Mouse (Mus musculus) liver, embryonic 13.5 days (tissue): ENCODE data around the gene Tbc1d14. TPM values are rescaled to one million over a fixed set of nuclear protein-coding genes. Genes with fewer than 3 reads are reported as not detected.

ENCODE experiments used
- ATAC-seq: fragments of 200-750 bp; cut with Nextera tagmentation; 2 replicates; pipeline ENCODE4 v1.8.0; 2017; ENCODE audit warnings: low read depth, mild to moderate bottlenecking, moderate number of reproducible peaks, moderate library complexity
- DNase-seq: peaks from one replicate; pipeline ENCODE4 v3.0.0; 2022
- H3K27ac ChIP-seq: fragments of 300-500 bp; sonication (generic); 2 replicates; pipeline ENCODE4 v1.5.1; 2015; ENCODE audit warnings: moderate library complexity, mild to moderate bottlenecking, inconsistent platforms
- H3K27me3 ChIP-seq: fragments of 300-500 bp; sonication (generic); 2 replicates; pipeline ENCODE4 v1.6.1; 2015; ENCODE audit warnings: mild to moderate bottlenecking, inconsistent platforms
- H3K36me3 ChIP-seq: fragments of 300-500 bp; sonication (generic); 2 replicates; pipeline ENCODE4 v1.6.1; 2015; ENCODE audit warnings: mild to moderate bottlenecking, inconsistent platforms
- H3K4me1 ChIP-seq: fragments of 300-500 bp; sonication (generic); replicated peaks from 2 replicates; pipeline ENCODE4 v1.6.1; 2015; ENCODE audit warnings: inconsistent platforms
- H3K4me2 ChIP-seq: fragments of 300-500 bp; sonication (generic); 2 replicates; pipeline ENCODE4 v1.6.1; 2015; ENCODE audit warnings: inconsistent platforms, mild to moderate bottlenecking, moderate library complexity
- H3K4me3 ChIP-seq: fragments of 300-500 bp; sonication (generic); replicated peaks from 2 replicates; pipeline ENCODE4 v1.5.1; 2015; ENCODE audit warnings: mild to moderate bottlenecking, inconsistent platforms
- H3K9ac ChIP-seq: fragments of 300-500 bp; sonication (generic); 2 replicates; pipeline ENCODE4 v1.6.1; 2015; ENCODE audit warnings: mild to moderate bottlenecking, inconsistent platforms
- H3K9me3 ChIP-seq: fragments of 300-500 bp; sonication (generic); replicated peaks from 2 replicates; pipeline ENCODE4 v1.6.1; 2016; ENCODE audit warnings: inconsistent platforms
- WGBS: fragments of 180-500 bp; shearing (Covaris S2); methylation state at CpG from one replicate; pipeline ENCODE4 v1.1.7; 2015; ENCODE audit not compliant: insufficient replicate concordance; 5-methylcytosine and 5-hydroxymethylcytosine counted together
- polyA plus RNA-seq: library from polyadenylated mRNA; unstranded; fragments of >200 nt; fragmentation: Nextera tagmentation; extraction: Ambion mirVana; gene quantifications from 2 replicates; pipeline ENCODE4 v1.2.1, GENCODE M21; 2015

Gene Tbc1d14
- 9.4 and 10.9 TPM in 2 replicates for polyA plus RNA-seq

DNA sequence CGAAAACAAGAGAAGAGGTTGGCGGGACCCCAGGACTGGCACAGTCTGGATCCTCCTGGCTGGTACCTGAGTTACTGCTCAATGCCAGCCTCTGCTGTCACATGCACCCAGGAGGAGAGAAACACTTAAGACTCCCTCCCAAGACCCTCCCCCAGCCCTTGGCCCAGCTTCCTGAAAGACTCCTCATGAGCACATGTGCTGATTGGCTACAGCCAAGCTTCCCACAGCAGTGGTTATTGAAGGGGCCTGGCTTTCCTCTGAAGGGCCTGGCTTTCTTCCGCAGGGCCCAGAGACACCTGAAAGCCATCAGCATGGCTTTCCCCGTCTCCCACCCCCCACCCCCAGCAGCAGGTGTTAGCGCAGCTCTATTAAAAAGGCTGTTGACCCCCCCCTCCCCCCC, at the start of gene Tbc1d14:
Gene Tbc1d14, minus strand, starts transcription at position 101 of the 400 bp plus-strand sequence.
- Histone ChIP-seq H3K36me3 (no peaks in the 10 kb centered on the region), H3K27ac (no peak within 1 kb of the TSS), H3K9ac (no peak within 1 kb of the TSS), H3K4me3 (no peak within 1 kb of the TSS), H3K9me3 (no peaks in the 10 kb centered on the region), H3K4me2 (no peak within 1 kb of the TSS), H3K4me1 (peaks cover 17% of the 10 kb centered on the region), H3K27me3 (no peaks in the 10 kb centered on the region; the same call in 1 of the 2 replicates)
- DNase-seq (no peak), ATAC-seq (no peak)
- WGBS: 68% methylated on average over 5 of the region's 5 CpGs

DNA sequence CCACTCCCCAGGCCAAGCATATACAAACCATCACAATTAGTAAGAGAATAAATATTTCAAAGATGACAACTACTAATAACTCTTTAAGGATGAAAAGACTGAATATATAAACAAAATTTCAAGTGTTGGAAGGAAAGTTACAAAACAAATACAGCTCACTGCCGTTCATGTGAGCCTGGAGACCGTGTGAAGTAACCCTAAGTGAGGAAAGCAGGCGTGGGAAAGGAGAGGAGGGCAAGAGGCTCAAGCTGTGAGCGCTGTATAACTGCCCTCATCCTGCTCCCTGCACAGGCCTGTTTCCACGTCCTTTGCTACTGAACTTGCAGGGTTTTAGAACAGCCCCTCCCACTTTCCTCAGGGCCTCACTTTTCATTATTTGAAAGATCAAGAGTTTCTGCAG, 32.5 kb upstream of the Tbc1d14 start:
- H3K27me3 ChIP-seq: no peaks in the 10 kb centered on the region
- no peak overlapping the region for H3K9ac ChIP-seq
- H3K36me3 ChIP-seq: peaks cover 46% of the 10 kb centered on the region
- peak overlapping the region; percentile 25 for H3K27ac ChIP-seq
- ATAC-seq (no peak), DNase-seq (no peak)
- H3K4me1 ChIP-seq: peaks cover 54% of the 10 kb centered on the region
- no peak overlapping the region for H3K4me3 ChIP-seq
- 81% methylated on average over 5 of the region's 5 CpGs for WGBS
- H3K4me2 ChIP-seq: no peak overlapping the region
- H3K9me3 ChIP-seq: no peaks in the 10 kb centered on the region

DNA sequence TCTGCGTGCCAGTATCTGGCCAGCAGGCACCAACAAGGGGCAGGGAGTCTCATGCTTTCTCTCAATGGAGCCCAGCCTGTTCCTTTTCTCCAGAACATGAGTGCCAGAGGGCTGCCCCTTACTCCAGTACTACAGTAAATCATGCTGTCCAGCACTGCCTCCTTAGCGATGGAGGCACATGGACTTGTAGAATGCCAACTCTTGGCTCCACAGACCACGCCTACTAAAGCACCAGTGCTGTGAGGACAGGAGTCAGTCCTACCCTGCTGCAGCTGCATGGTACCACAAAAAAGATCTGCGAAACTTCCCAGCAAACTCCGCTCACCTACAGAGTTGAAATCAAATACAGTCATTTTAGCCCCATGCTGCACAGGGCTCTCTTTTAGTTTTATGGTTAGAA, 30.6 kb upstream of the Tbc1d14 start:
- no peaks in the 10 kb centered on the region for H3K27me3 ChIP-seq
- H3K4me1 ChIP-seq: peaks cover 73% of the 10 kb centered on the region
- H3K27ac ChIP-seq: peak overlapping the region; percentile 97
- no peak overlapping the region for H3K4me3 ChIP-seq
- H3K9ac ChIP-seq: 0 out of 2 replicates have a peak overlapping the region, but pooled peaks have one; percentile 22
- peaks cover 41% of the 10 kb centered on the region for H3K36me3 ChIP-seq
- no peak overlapping the region for H3K4me2 ChIP-seq
- 77% methylated on average over 5 of the region's 5 CpGs for WGBS
- H3K9me3 ChIP-seq: no peaks in the 10 kb centered on the region
- ATAC-seq (no peak), DNase-seq (no peak)

GRCm38 (mm10) chr5:36621058-36621449, 28.0 kb upstream of the Tbc1d14 start:
- Histone ChIP-seq H3K4me2 (peak overlapping the region; percentile 66), H3K27me3 (no peaks in the 10 kb centered on the region), H3K9ac (peak overlapping the region; percentile 69), H3K36me3 (peaks cover 43% of the 10 kb centered on the region), H3K4me1 (peaks cover 79% of the 10 kb centered on the region), H3K4me3 (peak overlapping the region; percentile 42), H3K27ac (peak overlapping the region; percentile 97), H3K9me3 (no peaks in the 10 kb centered on the region)
- peak; percentile 67 for ATAC-seq
- WGBS: 30% methylated on average over 5 of the region's 5 CpGs
- peak; percentile 42 for DNase-seq

DNA sequence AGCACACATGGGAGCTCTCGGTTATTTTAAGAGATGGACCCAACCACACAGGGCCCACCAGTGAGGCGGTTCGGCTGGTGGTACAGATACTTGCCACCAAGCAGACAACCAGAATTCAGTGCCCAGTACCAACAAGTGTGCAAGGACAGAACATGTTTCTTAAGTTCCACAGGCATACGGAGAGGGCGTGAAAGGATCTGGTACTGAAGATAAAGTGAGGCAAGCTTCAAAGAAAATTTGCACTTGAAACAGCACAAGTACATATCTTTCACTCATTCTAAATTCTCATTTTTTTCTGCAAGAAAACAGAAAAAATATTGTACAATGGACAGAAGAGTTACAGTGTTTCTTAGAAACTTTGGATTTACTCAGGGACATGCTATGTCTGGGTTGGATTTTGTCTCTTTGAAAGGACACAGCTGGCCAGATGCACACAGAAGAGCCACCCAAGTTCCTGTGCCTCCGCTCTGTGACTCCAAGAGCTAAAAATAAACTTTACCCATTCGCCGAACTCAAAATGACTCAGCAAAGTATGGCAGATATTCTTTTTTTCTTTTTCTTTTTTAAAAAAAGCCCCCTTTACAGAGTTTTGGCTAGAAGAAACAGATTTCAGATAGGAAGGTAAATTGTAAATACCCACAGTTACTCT, 27.5 kb upstream of the Tbc1d14 start:
- Histone ChIP-seq H3K27me3 (no peaks in the 10 kb centered on the region), H3K9me3 (no peaks in the 10 kb centered on the region), H3K9ac (peak overlapping the region; percentile 69), H3K4me2 (peak overlapping the region; percentile 66), H3K4me1 (peaks cover 79% of the 10 kb centered on the region), H3K36me3 (peaks cover 48% of the 10 kb centered on the region), H3K4me3 (peak overlapping the region; percentile 42), H3K27ac (peak overlapping the region; percentile 97)
- ATAC-seq: peak; percentile 89
- 10% methylated on average over 8 of the region's 8 CpGs for WGBS
- peak; percentile 66 for DNase-seq

GRCm38 (mm10) chr5:36618890-36619289, 25.8 kb upstream of the Tbc1d14 start:
- no peak overlapping the region for H3K4me3 ChIP-seq
- no peaks in the 10 kb centered on the region for H3K9me3 ChIP-seq
- DNase-seq (no peak), ATAC-seq (no peak)
- H3K36me3 ChIP-seq: peaks cover 62% of the 10 kb centered on the region
- WGBS: 72% methylated on average over 5 of the region's 5 CpGs
- peaks cover 84% of the 10 kb centered on the region for H3K4me1 ChIP-seq
- peak overlapping the region; percentile 69; the same call in 1 of the 2 replicates for H3K9ac ChIP-seq
- peak overlapping the region; percentile 97 for H3K27ac ChIP-seq
- no peaks in the 10 kb centered on the region for H3K27me3 ChIP-seq
- H3K4me2 ChIP-seq: peak overlapping the region; percentile 66; the same call in 1 of the 2 replicates

DNA sequence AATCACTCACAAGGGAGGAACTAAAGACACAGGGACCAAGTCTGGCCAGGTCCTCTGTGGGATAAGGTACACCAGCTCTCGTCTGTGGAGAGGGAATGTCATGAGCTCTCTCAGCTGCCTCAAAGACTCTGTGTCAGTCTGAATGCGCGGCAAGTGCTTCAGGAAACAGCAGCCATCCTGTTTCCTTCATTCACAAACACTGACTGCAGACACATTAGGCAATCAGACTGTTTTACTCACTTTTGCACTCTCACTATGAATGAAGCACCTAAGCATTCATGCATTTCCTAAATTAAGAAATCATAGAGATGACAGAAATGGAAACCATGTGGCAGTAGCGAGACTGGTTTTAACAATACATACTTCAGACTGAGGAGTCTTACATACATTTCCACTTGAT, 25.3 kb upstream of the Tbc1d14 start:
- no peak for DNase-seq
- 54% methylated on average over 4 of the region's 4 CpGs for WGBS
- H3K9me3 ChIP-seq: no peaks in the 10 kb centered on the region
- no peak overlapping the region for H3K4me3 ChIP-seq
- 0 out of 2 replicates have a peak overlapping the region, but pooled peaks have one; percentile 8 for H3K9ac ChIP-seq
- H3K4me1 ChIP-seq: peaks cover 84% of the 10 kb centered on the region
- peaks cover 63% of the 10 kb centered on the region for H3K36me3 ChIP-seq
- H3K27ac ChIP-seq: peak overlapping the region; percentile 97; the same call in 1 of the 2 replicates
- ATAC-seq: no peak
- H3K4me2 ChIP-seq: no peak overlapping the region
- H3K27me3 ChIP-seq: no peaks in the 10 kb centered on the region

DNA sequence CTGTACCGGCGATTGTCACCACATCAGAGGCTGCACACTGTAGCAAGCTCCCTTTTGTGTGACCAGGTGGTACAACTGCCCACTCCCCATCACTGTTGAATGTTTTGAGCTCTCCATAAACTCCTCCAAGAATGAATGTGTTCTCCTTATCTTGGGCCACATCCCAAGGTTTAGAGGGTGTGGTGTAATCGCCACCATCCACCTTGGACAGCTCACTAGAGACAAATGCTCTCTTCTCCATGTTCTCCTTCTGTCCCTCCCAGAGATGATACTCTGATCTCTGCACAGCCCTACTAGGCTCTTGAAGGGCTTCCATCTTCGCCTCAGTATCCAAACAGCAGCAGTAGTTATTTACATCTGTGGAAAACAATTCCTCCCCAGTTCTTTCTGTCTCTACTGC, 21.0 kb upstream of the Tbc1d14 start:
- H3K4me3 ChIP-seq: no peak overlapping the region
- H3K4me2 ChIP-seq: peak overlapping the region; percentile 44
- peak; percentile 52 for DNase-seq

DNA sequence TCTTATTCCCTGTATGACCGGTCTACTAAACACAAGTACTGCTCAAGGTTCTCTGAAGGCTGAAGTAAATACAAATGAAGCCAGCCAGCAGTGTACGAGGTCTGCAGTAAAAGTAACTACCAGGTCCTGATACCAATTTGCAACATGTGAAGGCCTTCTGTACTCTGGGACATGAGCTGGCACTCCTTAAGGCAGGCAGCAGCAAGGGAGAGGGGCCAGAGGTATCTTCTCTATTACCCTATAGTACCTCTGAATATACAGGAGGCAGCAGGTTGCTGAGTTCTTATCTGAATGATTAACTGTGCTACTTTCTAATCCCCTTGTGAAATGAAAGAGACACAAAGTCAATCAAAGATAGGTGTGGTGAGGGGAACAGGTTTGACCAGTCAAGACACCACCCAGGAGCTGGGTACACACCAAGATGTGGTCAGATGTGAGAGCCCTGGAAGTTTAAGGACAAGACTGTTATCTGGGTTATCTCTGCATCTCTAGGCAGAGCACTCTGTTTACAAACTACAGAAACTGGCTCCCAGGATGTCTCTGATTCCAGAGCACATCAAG, 15.9 kb upstream of the Tbc1d14 start:
- Histone ChIP-seq H3K4me1 (peaks cover 44% of the 10 kb centered on the region), H3K4me2 (no peak overlapping the region), H3K4me3 (no peak overlapping the region), H3K9me3 (no peaks in the 10 kb centered on the region), H3K27ac (no peak overlapping the region), H3K9ac (no peak overlapping the region), H3K27me3 (no peaks in the 10 kb centered on the region), H3K36me3 (peaks cover 94% of the 10 kb centered on the region)
- 87% methylated on average over 2 of the region's 2 CpGs for WGBS
- DNase-seq (no peak), ATAC-seq (no peak)

More for the DNA sequence above, 21.0 kb upstream of the Tbc1d14 start:
- peak overlapping the region; percentile 76 for H3K27ac ChIP-seq
- 69% methylated on average over 4 of the region's 4 CpGs for WGBS
- H3K27me3 ChIP-seq: no peaks in the 10 kb centered on the region
- H3K36me3 ChIP-seq: peaks cover 95% of the 10 kb centered on the region
- ATAC-seq: peak; percentile 94
- peaks cover 81% of the 10 kb centered on the region for H3K4me1 ChIP-seq
- H3K9ac ChIP-seq: peak overlapping the region; percentile 34; the same call in 1 of the 2 replicates
- H3K9me3 ChIP-seq: no peaks in the 10 kb centered on the region

DNA sequence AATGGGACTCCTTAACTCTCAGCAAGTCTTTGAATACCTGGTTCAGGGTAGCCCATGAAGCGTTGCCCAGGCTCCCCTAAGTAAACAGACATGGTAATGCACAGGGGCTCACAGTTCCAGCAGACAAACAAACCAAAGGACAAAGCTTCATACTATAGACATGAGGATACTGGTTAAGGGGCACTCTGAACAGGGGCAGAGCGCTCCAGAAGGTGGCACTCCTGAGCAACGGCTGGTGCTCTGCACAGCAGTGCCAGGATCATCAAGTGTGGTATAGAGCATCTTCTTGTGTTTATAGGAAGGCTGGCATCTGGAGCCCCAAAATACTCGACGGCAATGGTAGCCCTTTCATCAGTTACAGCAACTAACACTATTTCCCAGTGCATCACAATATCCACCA, 10.0 kb upstream of the Tbc1d14 start:
- Histone ChIP-seq H3K4me1 (peaks cover 2% of the 10 kb centered on the region), H3K27ac (no peak overlapping the region), H3K4me2 (no peak overlapping the region), H3K9ac (no peak overlapping the region), H3K4me3 (no peak overlapping the region), H3K27me3 (no peaks in the 10 kb centered on the region), H3K9me3 (no peaks in the 10 kb centered on the region), H3K36me3 (peaks cover 92% of the 10 kb centered on the region)
- DNase-seq (no peak), ATAC-seq (peak; percentile 62)
- WGBS: 73% methylated on average over 5 of the region's 5 CpGs

DNA sequence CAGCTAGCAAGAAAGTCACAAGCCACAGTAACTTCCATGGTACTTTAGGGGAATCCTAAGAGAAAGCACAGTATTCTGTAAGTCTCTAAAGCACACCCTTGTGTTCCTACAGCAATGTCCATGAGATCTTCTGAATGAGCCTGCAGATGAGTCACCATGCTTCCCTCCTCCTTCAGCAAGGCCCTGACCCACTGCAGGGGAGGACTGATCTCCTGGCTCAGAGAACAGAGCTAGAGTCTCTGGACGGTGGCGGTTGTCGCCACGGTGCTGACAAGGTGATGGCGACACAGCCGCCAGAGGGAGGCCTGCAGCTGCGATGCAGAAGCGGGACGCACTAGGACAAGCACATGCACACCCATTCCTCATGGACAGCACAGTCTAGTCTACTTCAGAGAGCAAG, 9.0 kb upstream of the Tbc1d14 start:
- Histone ChIP-seq H3K27ac (0 out of 2 replicates have a peak overlapping the region, but pooled peaks have one; percentile 6), H3K9ac (no peak overlapping the region), H3K4me2 (no peak overlapping the region), H3K36me3 (peaks cover 82% of the 10 kb centered on the region), H3K4me1 (peaks cover 9% of the 10 kb centered on the region), H3K4me3 (no peak overlapping the region), H3K27me3 (no peaks in the 10 kb centered on the region), H3K9me3 (no peaks in the 10 kb centered on the region)
- WGBS: 89% methylated on average over 9 of the region's 9 CpGs
- ATAC-seq (no peak), DNase-seq (no peak)
